In the genomic region with DNA sequence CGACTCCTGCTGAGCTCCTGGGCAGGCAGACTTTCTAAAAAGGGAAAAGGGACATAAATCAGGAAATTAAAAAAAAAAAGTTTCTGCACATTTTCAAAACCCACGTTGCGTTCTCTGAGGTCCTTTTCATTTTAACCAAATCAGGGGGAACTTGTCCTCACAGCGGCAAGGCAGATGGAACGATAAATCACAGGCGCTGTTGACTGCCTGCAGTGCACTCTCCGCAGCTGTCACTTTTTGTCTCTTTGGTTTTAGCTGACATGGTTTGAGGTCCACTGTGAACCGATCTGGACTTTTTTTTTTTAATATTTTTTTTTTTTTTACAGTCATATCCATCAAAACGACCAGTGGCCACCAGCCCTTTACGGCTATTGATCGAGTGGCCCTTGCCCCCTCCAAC, we compare ENCODE assay signal across 8 mouse cellular contexts.
A peak's percentile ranks its signal among the peaks of the same experiment; 100 is the strongest.
DNase-seq lines count a peak whose midpoint lies in the region; ATAC-seq and TF ChIP-seq lines count a peak whose summit lies in the region.

No protein-coding gene starts in this region.

- intact Hi-C loops in left cerebral cortex, postnatal 25 days (cut with DNase I): loop anchor here (5.0 to 10.0 kb wide), 2 partner anchors 425 to 1257 kb away; no protein-coding TSS in a partner anchor

- no peaks in the 10 kb centered on the region for H3K9me3 ChIP-seq in kidney, embryonic 15.5 days (replicated peaks)
- no peaks in the 10 kb centered on the region for H3K9me3 ChIP-seq in embryonic facial prominence, embryonic 12.5 days
- no peaks in the 10 kb centered on the region for H3K9me3 ChIP-seq in hindbrain, embryonic 16.5 days (ENCODE audit: control insufficient read depth, low read length)

- no peak overlapping the region for H3K4me3 ChIP-seq in kidney, embryonic 15.5 days (replicated peaks)
- H3K4me3 ChIP-seq in embryonic facial prominence, embryonic 12.5 days: no peak overlapping the region
- no peak overlapping the region for H3K4me3 ChIP-seq in hindbrain, embryonic 16.5 days (ENCODE audit: low read length)
- H3K4me3 ChIP-seq in myocyte: no peak overlapping the region

- TF ChIP-seq POLR2A in myocyte (IDR thresholded peaks at IDR 0.05; ENCODE audit: insufficient read length, low read depth): no peak

- H3K4me1 ChIP-seq in kidney, embryonic 15.5 days: peaks cover 44% of the 10 kb centered on the region
- peaks cover 44% of the 10 kb centered on the region for H3K4me1 ChIP-seq in embryonic facial prominence, embryonic 12.5 days
- H3K4me1 ChIP-seq in hindbrain, embryonic 16.5 days (ENCODE audit: control insufficient read depth, insufficient read depth, low read depth, low read length): peaks cover 12% of the 10 kb centered on the region

- H3K27ac ChIP-seq in kidney, embryonic 15.5 days: peak overlapping the region; percentile 45
- H3K27ac ChIP-seq in embryonic facial prominence, embryonic 12.5 days: peak overlapping the region; percentile 80
- peak overlapping the region; percentile 17; the same call in 1 of the 2 replicates for H3K27ac ChIP-seq in hindbrain, embryonic 16.5 days (ENCODE audit: low read depth, low read length)

- H3K9ac ChIP-seq in kidney, embryonic 15.5 days: no peak overlapping the region
- no peak overlapping the region for H3K9ac ChIP-seq in embryonic facial prominence, embryonic 12.5 days
- H3K9ac ChIP-seq in hindbrain, embryonic 16.5 days (ENCODE audit: low read depth, low read length): no peak overlapping the region

- H3K36me3 ChIP-seq in kidney, embryonic 15.5 days: no peaks in the 10 kb centered on the region
- H3K36me3 ChIP-seq in embryonic facial prominence, embryonic 12.5 days: no peaks in the 10 kb centered on the region
- H3K36me3 ChIP-seq in hindbrain, embryonic 16.5 days (ENCODE audit: control insufficient read depth, insufficient read depth, low read length): no peaks in the 10 kb centered on the region
- no peaks in the 10 kb centered on the region for H3K36me3 ChIP-seq in myocyte (ENCODE audit: control insufficient read depth, insufficient read depth)

- peak overlapping the region; percentile 66 for H3K4me2 ChIP-seq in kidney, embryonic 15.5 days
- no peak overlapping the region for H3K4me2 ChIP-seq in embryonic facial prominence, embryonic 12.5 days (replicated peaks)
- peak overlapping the region; percentile 62; the same call in 1 of the 2 replicates for H3K4me2 ChIP-seq in hindbrain, embryonic 16.5 days (ENCODE audit: low read length)
- peak overlapping the region; percentile 66 for H3K4me2 ChIP-seq in myocyte (ENCODE audit: low read depth)

- ATAC-seq in kidney, embryonic 15.5 days (replicated peaks; ENCODE audit: low FRiP score): no peak
- ATAC-seq in embryonic facial prominence, embryonic 12.5 days (ENCODE audit: insufficient number of reproducible peaks, insufficient read depth, low FRiP score, low TSS enrichment): no peak
- ATAC-seq in hindbrain, embryonic 16.5 days: peak; percentile 27; the same call in 1 of the 2 replicates

- H3K79me2 ChIP-seq in myocyte (ENCODE audit: control insufficient read depth, insufficient read depth): no peaks in the 10 kb centered on the region

- WGBS in kidney, embryonic 15.5 days: 30% methylated on average over 11 of the region's 11 CpGs
- 28% methylated on average over 11 of the region's 11 CpGs for WGBS in embryonic facial prominence, embryonic 12.5 days
- WGBS in hindbrain, embryonic 16.5 days: 26% methylated on average over 11 of the region's 11 CpGs

- no peak for DNase-seq in kidney, adult 8-10 months
- DNase-seq in adrenal gland, postnatal 25 days: no peak
- no peak for DNase-seq in left cerebral cortex, postnatal 25 days (ENCODE audit: low spot score in 2 of 2)
- no peak for DNase-seq in layer of hippocampus, adult 11-12 months (ENCODE audit: low spot score)

- H3K27me3 ChIP-seq in kidney, embryonic 15.5 days: 0 out of 2 replicates have a peak, but pooled peaks cover 2% of the 10 kb centered on the region
- no peaks in the 10 kb centered on the region for H3K27me3 ChIP-seq in embryonic facial prominence, embryonic 12.5 days
- H3K27me3 ChIP-seq in hindbrain, embryonic 16.5 days (replicated peaks; ENCODE audit: control insufficient read depth, insufficient read depth, low read length): no peaks in the 10 kb centered on the region
- H3K27me3 ChIP-seq in myocyte (ENCODE audit: control insufficient read depth, insufficient read depth, insufficient read length): no peaks in the 10 kb centered on the region

- H3ac ChIP-seq in myocyte (ENCODE audit: control insufficient read depth, insufficient read length): no peak overlapping the region

TF ChIP-seq in myocyte, 11 proteins besides CTCF, POLR2A, EP300 and RAD21:
- no peak for TF ChIP-seq SRF (IDR thresholded peaks at IDR 0.05; ENCODE audit: control insufficient read depth, insufficient read length, low read depth)
- TF ChIP-seq TCF12 (IDR thresholded peaks at IDR 0.05; ENCODE audit: insufficient read depth, poor library complexity, severe bottlenecking): peak; percentile 26
- TF ChIP-seq MYOD1 (IDR thresholded peaks at IDR 0.05; ENCODE audit: control insufficient read depth in 1 of 3, insufficient read length in 2 of 3, low read depth in 2 of 3): peak; percentile 13 to 92 (median 89)

Comparison
In these comparisons a context has a peak if more than half of its experiments do, and no peak if none do; other contexts are left out.
1. H3K27ac ChIP-seq: peak in every context shown above with its lines; median percentile 80 in embryonic facial prominence, embryonic 12.5 days; 45 in kidney, embryonic 15.5 days; 17 in hindbrain, embryonic 16.5 days.